Mouse (Mus musculus) lung, adult 2 months (tissue): ENCODE results near the gene Map2k7. TPM values are rescaled to one million over a fixed set of nuclear protein-coding genes. Genes with fewer than 3 reads are reported as not detected.

Experiments
- DNase-seq: peaks from one replicate; pipeline ENCODE4 v3.0.0; 2022
- H3K4me1 ChIP-seq: fragments of 200-500 bp; 2 replicates; pipeline ENCODE4 v1.6.1; 2011; ENCODE audit warnings: low read length; ENCODE audit not compliant: control insufficient read depth, insufficient read depth
- H3K4me3 ChIP-seq: fragments of 200-500 bp; replicated peaks from 2 replicates; pipeline ENCODE3; 2011; ENCODE audit warnings: low read depth, mild to moderate bottlenecking, control low read depth, low read length; ENCODE audit errors: extremely low read depth
- CTCF ChIP-seq: fragments of 200-500 bp; IDR thresholded peaks from 2 replicates; pipeline ENCODE4 v1.5.1; 2011; ENCODE audit warnings: mild to moderate bottlenecking, low read length, control low read depth; ENCODE audit not compliant: insufficient read depth
- POLR2A ChIP-seq: fragments of 200-500 bp; IDR thresholded peaks from 2 replicates; pipeline ENCODE4 v1.6.1; 2011; ENCODE audit warnings: low read depth, mild to moderate bottlenecking, control low read depth, low read length, borderline replicate concordance; ENCODE audit errors: extremely low read depth
- WGBS: fragments of 180-500 bp; shearing (Covaris S2); methylation state at CpG from one replicate; pipeline ENCODE4 v1.1.7; 2018; 5-methylcytosine and 5-hydroxymethylcytosine counted together
- polyA plus RNA-seq: library from polyadenylated mRNA; depleted of rRNA; stranded (reverse); fragments of >200 nt; gene quantifications from 2 replicates; pipeline ENCODE4 v1.2.3, GENCODE M21; 2012

The Map2k7 gene
- polyA plus RNA-seq, 1 experiment: 49.9 TPM

GRCm38 (mm10) chr8:4258233-4258632 is 19.7 kb downstream of the Map2k7 start:
- peak; percentile 66 for DNase-seq
- Histone ChIP-seq H3K4me3 (peak overlapping the region; percentile 66), H3K4me1 (peaks cover 13% of the 10 kb centered on the region)
- TF ChIP-seq CTCF (peak; percentile 63), POLR2A (no peak)
- 2% methylated on average over 35 of the region's 35 CpGs for whole genome bisulfite sequencing

DNA sequence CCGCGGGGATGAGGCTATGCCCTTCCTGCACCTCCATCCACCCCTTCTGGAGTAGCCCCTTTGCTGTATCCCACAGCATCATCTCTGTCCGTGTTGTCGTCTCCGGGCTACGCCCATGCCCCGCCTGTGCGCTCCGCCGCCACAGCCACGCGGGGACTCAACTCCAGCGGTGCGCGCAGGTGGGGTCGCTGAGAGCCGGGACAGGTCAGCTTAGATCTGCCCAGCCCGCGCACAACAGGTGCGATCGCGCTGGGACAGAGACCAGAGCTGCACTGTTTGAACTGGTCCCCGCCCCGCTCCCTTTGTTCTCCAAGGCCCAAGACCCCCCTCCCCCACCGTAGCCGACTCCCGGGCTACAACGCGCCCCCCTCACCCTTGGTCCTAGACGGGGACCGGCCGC is 20.1 kb downstream of the Map2k7 start:
- Histone ChIP-seq H3K4me3 (peak overlapping the region; percentile 66), H3K4me1 (peaks cover 10% of the 10 kb centered on the region)
- no peak for TF ChIP-seq POLR2A
- TF ChIP-seq CTCF: no peak
- 2% methylated on average over 32 of the region's 32 CpGs for whole genome bisulfite sequencing
- no peak for DNase-seq

DNA sequence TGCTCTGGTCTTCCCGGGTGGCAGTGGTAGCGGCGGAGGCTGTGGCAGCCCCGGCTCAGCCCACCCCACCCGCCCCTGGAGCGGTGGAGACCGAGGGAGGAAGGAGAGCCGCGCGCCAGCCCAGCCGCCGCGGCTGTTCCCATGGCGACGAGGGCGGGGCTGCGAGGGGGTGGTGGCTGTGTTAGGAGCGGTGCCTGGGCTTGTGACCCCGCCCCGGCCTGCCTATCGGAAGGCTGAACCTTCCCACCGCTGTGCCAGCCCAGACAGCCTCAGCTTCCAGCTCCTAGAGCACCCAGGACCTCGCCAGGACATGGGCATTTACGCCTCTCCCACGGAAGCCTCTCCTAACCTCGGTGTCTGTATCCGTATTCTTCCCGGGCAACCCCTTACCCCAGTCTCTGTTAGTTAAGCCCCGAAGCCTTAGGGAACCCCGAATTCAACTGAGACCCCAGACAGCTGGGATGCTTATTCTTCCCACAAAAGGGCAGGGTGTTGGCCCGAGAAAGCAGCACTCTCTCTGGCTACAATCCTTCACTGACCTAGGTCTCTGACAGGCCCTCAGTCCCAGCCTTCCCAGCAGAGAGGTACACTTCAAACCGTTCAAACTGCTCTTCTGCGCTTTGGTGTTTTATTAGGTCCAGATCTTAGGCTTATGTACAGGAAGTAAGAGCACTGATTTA is 20.7 kb downstream of the Map2k7 start, which contains the start of gene Ctxn1:
Gene Ctxn1, minus strand, starts transcription at position 150 of the 680 bp plus-strand sequence.
- 5% methylated on average over 33 of the region's 33 CpGs for WGBS
- H3K4me3 ChIP-seq: peak within 1 kb of the TSS; percentile 66
- peak; percentile 95 for DNase-seq
- peaks cover 8% of the 10 kb centered on the region for H3K4me1 ChIP-seq
- peak; percentile 55; the same call in 1 of the 2 replicates for TF ChIP-seq POLR2A
- no peak for TF ChIP-seq CTCF

- DNase-seq: no peak
- Histone ChIP-seq H3K4me1 (peaks cover 8% of the 10 kb centered on the region), H3K4me3 (no peak overlapping the region)
- TF ChIP-seq POLR2A (no peak), CTCF (no peak)
- 82% methylated on average over 4 of the region's 4 CpGs for WGBS
Measured at GRCm38 (mm10) chr8:4259805-4260170, 21.2 kb downstream of the Map2k7 start.

- H3K4me1 ChIP-seq: peaks cover 8% of the 10 kb centered on the region
- TF ChIP-seq CTCF (no peak), POLR2A (no peak)
- WGBS: 81% methylated on average over 8 of the region's 8 CpGs
- H3K4me3 ChIP-seq: no peak overlapping the region
- no peak for DNase-seq
Measured at GRCm38 (mm10) chr8:4263105-4263791, 24.7 kb downstream of the Map2k7 start.

- no peaks in the 10 kb centered on the region for H3K4me1 ChIP-seq
- no peak for DNase-seq
- no peak overlapping the region for H3K4me3 ChIP-seq
- WGBS: 86% methylated on average over 15 of the region's 15 CpGs
- TF ChIP-seq CTCF (no peak), POLR2A (no peak)
Measured at GRCm38 (mm10) chr8:4265160-4265914, 26.8 kb downstream of the Map2k7 start.

DNA sequence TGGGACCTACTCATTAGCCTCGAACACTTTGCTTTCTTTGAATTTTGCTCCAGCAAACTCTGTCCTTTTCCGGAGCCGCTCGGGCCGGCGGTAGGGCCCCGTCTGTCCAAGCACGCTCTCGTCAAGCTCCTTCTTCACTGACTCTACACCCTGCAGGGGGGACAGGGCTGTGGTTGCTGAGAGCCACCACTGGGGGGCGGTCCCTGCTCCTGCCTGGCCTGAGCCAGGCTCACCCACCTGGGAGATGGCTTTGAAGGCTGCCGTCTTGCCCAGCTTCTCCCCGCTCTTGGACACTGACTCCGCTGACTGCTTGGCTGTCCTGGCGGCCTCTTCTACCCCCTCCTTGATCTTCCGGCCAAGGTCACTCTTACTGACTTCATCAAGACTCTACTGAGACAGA is 29.1 kb downstream of the Map2k7 start:
- WGBS: 83% methylated on average over 15 of the region's 15 CpGs
- no peak for TF ChIP-seq POLR2A
- no peak for TF ChIP-seq CTCF
- no peaks in the 10 kb centered on the region for H3K4me1 ChIP-seq
- DNase-seq: no peak
- no peak overlapping the region for H3K4me3 ChIP-seq

GRCm38 (mm10) chr8:4269609-4270008 is 31.1 kb downstream of the Map2k7 start:
- 89% methylated on average over 6 of the region's 6 CpGs for WGBS
- no peak for DNase-seq
- H3K4me1 ChIP-seq: no peaks in the 10 kb centered on the region; the same call in 1 of the 2 replicates
- no peak overlapping the region for H3K4me3 ChIP-seq
- no peak for TF ChIP-seq CTCF
- TF ChIP-seq POLR2A: no peak
